Mouse (Mus musculus): ENCODE measurements around the gene Lhpp. TPM values are rescaled to one million over a fixed set of nuclear protein-coding genes. Genes with fewer than 3 reads are reported as not detected.

The Lhpp gene
- polyA plus RNA-seq, 1 experiment from 2014 or later: 23.6 TPM

- Histone ChIP-seq H3K27me3 (replicated peaks) (no peaks in the 10 kb centered on the region), H3K4me2 (no peak overlapping the region), H3K4me3 (no peak overlapping the region), H3K4me1 (replicated peaks) (peaks cover 7% of the 10 kb centered on the region; the same call in 1 of the 2 replicates), H3K9me3 (replicated peaks) (peaks cover 8% of the 10 kb centered on the region; the same call in 1 of the 2 replicates), H3K27ac (ENCODE audit: poor library complexity, severe bottlenecking) (no peak overlapping the region), H3K36me3 (no peaks in the 10 kb centered on the region; the same call in 1 of the 2 replicates), H3K9ac (no peak overlapping the region)
- 74% methylated on average over 4 of the region's 4 CpGs for WGBS
- no peak for ATAC-seq (ENCODE audit: insufficient number of reproducible peaks, low FRiP score)
These were observed 88.7 kb downstream of the Lhpp start for GRCm38 (mm10) chr7:132699165-132699564.

- Histone ChIP-seq H3K4me3 (no peak overlapping the region), H3K4me2 (no peak overlapping the region), H3K27me3 (replicated peaks) (no peaks in the 10 kb centered on the region), H3K9ac (no peak overlapping the region), H3K4me1 (replicated peaks) (peaks cover 7% of the 10 kb centered on the region; the same call in 1 of the 2 replicates), H3K36me3 (no peaks in the 10 kb centered on the region; the same call in 1 of the 2 replicates), H3K27ac (ENCODE audit: poor library complexity, severe bottlenecking) (no peak overlapping the region), H3K9me3 (replicated peaks) (peaks cover 6% of the 10 kb centered on the region; the same call in 1 of the 2 replicates)
- no peak for ATAC-seq (ENCODE audit: insufficient number of reproducible peaks, low FRiP score)
These were observed 89.2 kb downstream of the Lhpp start for GRCm38 (mm10) chr7:132699639-132700038.

- peaks cover 7% of the 10 kb centered on the region; the same call in 1 of the 2 replicates for H3K4me1 ChIP-seq (replicated peaks)
- no peak overlapping the region for H3K4me3 ChIP-seq
- H3K36me3 ChIP-seq: no peaks in the 10 kb centered on the region
- no peaks in the 10 kb centered on the region for H3K27me3 ChIP-seq (replicated peaks)
- H3K9me3 ChIP-seq (replicated peaks): peaks cover 4% of the 10 kb centered on the region; the same call in 1 of the 2 replicates
- no peak overlapping the region for H3K27ac ChIP-seq (ENCODE audit: poor library complexity, severe bottlenecking)
- no peak overlapping the region for H3K4me2 ChIP-seq
- 71% methylated on average over 4 of the region's 4 CpGs for WGBS
- no peak overlapping the region for H3K9ac ChIP-seq
- 0 out of 2 replicates have a peak, but pooled peaks have one; percentile 43 for ATAC-seq (ENCODE audit: insufficient number of reproducible peaks, low FRiP score)
These were observed 89.7 kb downstream of the Lhpp start for GRCm38 (mm10) chr7:132700107-132700506.

GRCm38 (mm10) chr7:132701412-132701811 is 91.0 kb downstream of the Lhpp start:
- H3K9ac ChIP-seq: no peak overlapping the region
- no peak overlapping the region for H3K4me3 ChIP-seq
- no peak overlapping the region for H3K4me2 ChIP-seq
- WGBS: 82% methylated on average over 3 of the region's 3 CpGs
- H3K9me3 ChIP-seq (replicated peaks): peaks cover 4% of the 10 kb centered on the region; the same call in 1 of the 2 replicates
- H3K27me3 ChIP-seq (replicated peaks): no peaks in the 10 kb centered on the region
- no peak overlapping the region for H3K27ac ChIP-seq (ENCODE audit: poor library complexity, severe bottlenecking)
- no peak for ATAC-seq (ENCODE audit: insufficient number of reproducible peaks, low FRiP score)
- peaks cover 7% of the 10 kb centered on the region; the same call in 1 of the 2 replicates for H3K4me1 ChIP-seq (replicated peaks)
- H3K36me3 ChIP-seq: no peaks in the 10 kb centered on the region

GRCm38 (mm10) chr7:132702024-132702423 is 91.6 kb downstream of the Lhpp start:
- H3K4me1 ChIP-seq (replicated peaks): peaks cover 7% of the 10 kb centered on the region; the same call in 1 of the 2 replicates
- peaks cover 4% of the 10 kb centered on the region; the same call in 1 of the 2 replicates for H3K9me3 ChIP-seq (replicated peaks)
- no peak overlapping the region for H3K4me3 ChIP-seq
- no peaks in the 10 kb centered on the region for H3K27me3 ChIP-seq (replicated peaks)
- H3K27ac ChIP-seq (ENCODE audit: poor library complexity, severe bottlenecking): no peak overlapping the region
- no peak overlapping the region for H3K9ac ChIP-seq
- H3K36me3 ChIP-seq: no peaks in the 10 kb centered on the region
- WGBS: 84% methylated on average over 3 of the region's 3 CpGs
- ATAC-seq (ENCODE audit: insufficient number of reproducible peaks, low FRiP score): no peak
- H3K4me2 ChIP-seq: no peak overlapping the region

- Histone ChIP-seq H3K4me2 (no peak overlapping the region), H3K9me3 (replicated peaks) (peaks cover 4% of the 10 kb centered on the region; the same call in 1 of the 2 replicates), H3K4me1 (replicated peaks) (peaks cover 7% of the 10 kb centered on the region; the same call in 1 of the 2 replicates), H3K36me3 (no peaks in the 10 kb centered on the region), H3K27ac (ENCODE audit: poor library complexity, severe bottlenecking) (no peak overlapping the region), H3K27me3 (replicated peaks) (no peaks in the 10 kb centered on the region), H3K9ac (no peak overlapping the region), H3K4me3 (no peak overlapping the region)
- ATAC-seq (ENCODE audit: insufficient number of reproducible peaks, low FRiP score): no peak
- 62% methylated on average over 5 of the region's 5 CpGs for WGBS
These were observed 92.1 kb downstream of the Lhpp start for GRCm38 (mm10) chr7:132702492-132703070.

GRCm38 (mm10) chr7:132703515-132704309 is 93.3 kb downstream of the Lhpp start:
- Histone ChIP-seq H3K4me3 (no peak overlapping the region), H3K9ac (no peak overlapping the region)
- no peak for ATAC-seq (ENCODE audit: insufficient number of reproducible peaks, low FRiP score)

GRCm38 (mm10) chr7:132704310-132704875 is 94.0 kb downstream of the Lhpp start:
- Histone ChIP-seq H3K36me3 (no peaks in the 10 kb centered on the region), H3K4me3 (no peak overlapping the region), H3K27ac (ENCODE audit: poor library complexity, severe bottlenecking) (no peak overlapping the region), H3K27me3 (replicated peaks) (no peaks in the 10 kb centered on the region), H3K9ac (no peak overlapping the region), H3K4me1 (replicated peaks) (peaks cover 7% of the 10 kb centered on the region; the same call in 1 of the 2 replicates), H3K4me2 (no peak overlapping the region), H3K9me3 (replicated peaks) (peaks cover 4% of the 10 kb centered on the region; the same call in 1 of the 2 replicates)
- no peak for ATAC-seq (ENCODE audit: insufficient number of reproducible peaks, low FRiP score)
- WGBS: 87% methylated on average over 8 of the region's 8 CpGs

More at GRCm38 (mm10) chr7:132703515-132704309, 93.3 kb downstream of the Lhpp start:
- Histone ChIP-seq H3K27me3 (replicated peaks) (no peaks in the 10 kb centered on the region), H3K4me2 (no peak overlapping the region), H3K4me1 (replicated peaks) (peaks cover 7% of the 10 kb centered on the region; the same call in 1 of the 2 replicates), H3K36me3 (no peaks in the 10 kb centered on the region), H3K9me3 (replicated peaks) (peaks cover 4% of the 10 kb centered on the region; the same call in 1 of the 2 replicates), H3K27ac (ENCODE audit: poor library complexity, severe bottlenecking) (no peak overlapping the region)
- WGBS: 79% methylated on average over 9 of the region's 9 CpGs

- H3K36me3 ChIP-seq: no peaks in the 10 kb centered on the region
- H3K4me3 ChIP-seq: no peak overlapping the region
- no peak for ATAC-seq (ENCODE audit: insufficient number of reproducible peaks, low FRiP score)
- no peak overlapping the region for H3K4me2 ChIP-seq
- peaks cover 4% of the 10 kb centered on the region; the same call in 1 of the 2 replicates for H3K9me3 ChIP-seq (replicated peaks)
- H3K27ac ChIP-seq (ENCODE audit: poor library complexity, severe bottlenecking): no peak overlapping the region
- WGBS: 85% methylated on average over 7 of the region's 7 CpGs
- no peaks in the 10 kb centered on the region for H3K27me3 ChIP-seq (replicated peaks)
- H3K9ac ChIP-seq: no peak overlapping the region
- peaks cover under 1% of the 10 kb centered on the region; the same call in 1 of the 2 replicates for H3K4me1 ChIP-seq (replicated peaks)
These were observed 94.7 kb downstream of the Lhpp start for GRCm38 (mm10) chr7:132705130-132705529.

- H3K9me3 ChIP-seq (replicated peaks): no peaks in the 10 kb centered on the region
- H3K36me3 ChIP-seq: peaks cover 5% of the 10 kb centered on the region; the same call in 1 of the 2 replicates
- no peak overlapping the region for H3K4me3 ChIP-seq
- 68% methylated on average over 9 of the region's 9 CpGs for WGBS
- no peak for ATAC-seq (ENCODE audit: insufficient number of reproducible peaks, low FRiP score)
- no peaks in the 10 kb centered on the region for H3K27me3 ChIP-seq (replicated peaks)
- 0 out of 2 replicates have a peak overlapping the region, but pooled peaks have one; percentile 15 for H3K4me2 ChIP-seq
- H3K27ac ChIP-seq (ENCODE audit: poor library complexity, severe bottlenecking): peak overlapping the region; percentile 43
- H3K4me1 ChIP-seq (replicated peaks): peaks cover 50% of the 10 kb centered on the region
- peak overlapping the region; percentile 23; the same call in 1 of the 2 replicates for H3K9ac ChIP-seq
These were observed 101.1 kb downstream of the Lhpp start for GRCm38 (mm10) chr7:132711579-132711978.

Data from heart, embryonic 12.5 days (tissue).